Mouse (Mus musculus) liver, embryonic 14.5 days (tissue): ENCODE measurements around the gene Cuedc1. TPM values are rescaled to one million over a fixed set of nuclear protein-coding genes. Genes with fewer than 3 reads are reported as not detected.

Source experiments
- ATAC-seq: fragments of 200-750 bp; cut with Nextera tagmentation; 2 replicates; pipeline ENCODE4 v1.8.0; 2017; ENCODE audit warnings: moderate number of reproducible peaks, mild to moderate bottlenecking, moderate library complexity; ENCODE audit not compliant: insufficient read depth
- DNase-seq, 3 experiments: peaks; one replicate each; pipeline ENCODE4 v3.0.0-alpha.2; 2012 to 2013; ENCODE audit warnings: low read depth in 3 of 3, low spot score in 3 of 3
- H3K27ac ChIP-seq: fragments of 300-500 bp; sonication (generic); 2 replicates; pipeline ENCODE4 v1.5.1; 2014; ENCODE audit warnings: moderate library complexity, mild to moderate bottlenecking, control low read depth, inconsistent platforms
- H3K27me3 ChIP-seq: fragments of 300-500 bp; sonication (generic); 2 replicates; pipeline ENCODE4 v1.6.1; 2014; ENCODE audit warnings: mild to moderate bottlenecking, low read length, moderate library complexity; ENCODE audit not compliant: control insufficient read depth, insufficient read depth
- H3K36me3 ChIP-seq: fragments of 300-500 bp; sonication (generic); replicated peaks from 2 replicates; pipeline ENCODE4 v1.6.1; 2014; ENCODE audit warnings: low read depth; ENCODE audit not compliant: control insufficient read depth, insufficient read depth
- H3K4me1 ChIP-seq, 2 experiments: fragments of 200-500 bp in 1 of 2; fragments of 300-500 bp in 1 of 2; sonication (generic) in 1 of 2; replicated peaks; 2 replicates each; pipeline ENCODE4 v1.6.1; 2012 to 2014; ENCODE audit warnings: antibody characterized with exemption in 1 of 2, inconsistent platforms in 1 of 2, low read length in 1 of 2; ENCODE audit not compliant: control insufficient read depth in 2 of 2, insufficient read depth in 2 of 2
- H3K4me2 ChIP-seq: fragments of 300-500 bp; sonication (generic); 2 replicates; pipeline ENCODE4 v1.6.1; 2014; ENCODE audit warnings: low read depth, mild to moderate bottlenecking, control low read depth, moderate library complexity
- H3K4me3 ChIP-seq, 2 experiments: fragments of 200-500 bp in 1 of 2; fragments of 300-500 bp in 1 of 2; sonication (generic) in 1 of 2; 2 replicates each; pipeline ENCODE4 v1.5.1; 2012 to 2014; ENCODE audit warnings: low read depth in 2 of 2, low read length in 2 of 2, mild to moderate bottlenecking in 2 of 2, control low read depth in 1 of 2, inconsistent platforms in 1 of 2, moderate library complexity in 1 of 2; ENCODE audit not compliant: insufficient read depth in 1 of 2
- H3K9ac ChIP-seq: fragments of 300-500 bp; sonication (generic); replicated peaks from 2 replicates; pipeline ENCODE4 v1.6.1; 2014; ENCODE audit warnings: mild to moderate bottlenecking, control low read depth, moderate library complexity
- H3K9me3 ChIP-seq: fragments of 300-500 bp; sonication (generic); 2 replicates; pipeline ENCODE4 v1.6.1; 2016; ENCODE audit warnings: low read length, mixed read lengths; ENCODE audit not compliant: control insufficient read depth
- CTCF ChIP-seq: IDR thresholded peaks from 2 replicates; pipeline ENCODE4 v1.5.1; 2016; ENCODE audit warnings: antibody characterized with exemption, low read depth, control low read depth
- EP300 ChIP-seq: IDR thresholded peaks from 2 replicates; pipeline ENCODE4 v1.6.1; 2016; ENCODE audit warnings: antibody characterized with exemption, low read depth
- WGBS: fragments of 180-500 bp; shearing (Covaris S2); extraction: QIAGEN DNeasy Blood & Tissue Kit; methylation state at CpG from one replicate; pipeline ENCODE4 v1.1.7; 2014; ENCODE audit not compliant: insufficient replicate concordance; 5-methylcytosine and 5-hydroxymethylcytosine counted together
- polyA plus RNA-seq, 2 experiments: library from polyadenylated mRNA; depleted of rRNA in 1 of 2; stranded (reverse) in 1 of 2; unstranded in 1 of 2; fragments of >200 nt; fragmentation: Nextera tagmentation in 1 of 2; extraction: Ambion mirVana in 1 of 2; gene quantifications; 2 replicates each; pipeline versions ENCODE4 v1.2.1 to v1.2.3; 2012 to 2014

Cuedc1 gene
- polyA plus RNA-seq, 2 experiments: 0.36 to 0.96 TPM

DNA sequence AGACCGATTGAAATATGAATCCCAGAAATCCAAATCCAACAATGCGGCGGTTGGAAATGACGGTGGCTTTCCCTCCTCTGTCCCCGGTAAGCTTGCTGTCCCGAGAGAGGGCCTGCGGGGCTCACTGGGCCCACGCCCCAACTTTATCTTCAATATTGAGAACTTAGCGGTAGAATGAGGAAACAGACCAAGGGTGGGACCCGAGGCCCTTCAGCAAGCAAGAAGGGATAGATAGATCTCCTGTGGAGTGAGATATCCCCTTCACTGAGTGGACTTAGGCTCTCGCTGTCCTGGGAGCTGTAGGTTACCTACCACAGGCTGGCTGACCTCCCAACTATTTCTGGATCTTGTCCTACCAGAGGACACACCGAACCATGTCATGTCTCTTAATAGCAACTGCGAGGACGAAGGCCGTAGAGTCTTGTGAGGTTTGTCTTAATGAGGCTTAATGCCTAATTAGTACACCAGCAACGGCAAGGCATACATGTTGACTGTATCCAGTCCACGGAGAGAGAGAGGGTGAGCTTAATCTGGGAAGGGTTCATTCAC lies 86.8 kb downstream of the Cuedc1 start:
- Histone ChIP-seq H3K4me1 (no peaks in the 10 kb centered on the region; a peak in 1 of 4 replicates), H3K4me2 (no peak overlapping the region), H3K36me3 (no peaks in the 10 kb centered on the region), H3K27me3 (peaks cover 2% of the 10 kb centered on the region; the same call in 1 of the 2 replicates), H3K9me3 (no peaks in the 10 kb centered on the region), H3K4me3 (no peak overlapping the region), H3K27ac (no peak overlapping the region), H3K9ac (no peak overlapping the region)
- no peak for ATAC-seq
- 43% methylated on average over 17 of the region's 17 CpGs for WGBS
- TF ChIP-seq CTCF (no peak), EP300 (no peak)
- no peak for DNase-seq

DNA sequence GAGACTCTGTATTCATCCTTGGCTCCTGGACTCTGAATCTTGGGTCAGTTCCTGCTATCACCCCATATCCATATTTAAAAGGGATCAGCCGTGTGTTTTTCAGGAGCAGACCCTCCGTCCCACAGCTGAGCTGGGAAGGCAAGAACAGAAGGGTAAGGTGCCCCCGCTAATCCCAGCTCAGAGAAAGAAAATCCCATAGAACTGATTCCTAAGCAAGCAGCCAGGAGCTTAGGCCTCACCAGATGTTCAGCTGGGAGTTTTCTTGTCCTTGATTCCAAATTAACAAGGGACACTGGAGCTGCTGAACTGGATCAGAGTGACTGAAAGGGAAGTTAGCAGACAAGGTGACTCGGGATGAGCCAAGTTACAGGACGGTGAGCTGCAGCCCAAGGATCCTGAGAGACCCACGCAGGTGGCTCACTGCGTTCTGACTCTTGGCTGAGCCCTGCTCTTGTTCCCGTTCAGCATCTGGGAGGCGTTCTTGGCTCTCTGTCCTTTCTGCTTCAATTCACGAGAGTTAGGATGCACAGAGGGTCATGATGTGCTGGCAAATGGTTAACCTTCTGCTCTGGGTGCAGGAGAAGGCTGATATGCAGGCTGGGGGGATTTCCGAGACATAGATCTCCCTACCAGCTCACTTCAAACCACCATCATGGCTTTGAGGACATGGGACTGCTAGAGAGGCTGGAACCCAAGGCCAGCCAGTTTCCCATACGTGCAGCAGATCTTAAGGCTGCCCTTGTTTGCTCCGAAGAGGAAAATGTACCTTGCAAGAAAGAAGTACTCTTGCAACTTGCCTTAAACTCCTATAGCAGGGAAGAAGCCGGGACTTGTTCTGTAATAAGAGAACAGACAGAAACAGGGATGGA lies 88.5 kb downstream of the Cuedc1 start:
- 62% methylated on average over 14 of the region's 14 CpGs for WGBS
- no peak overlapping the region for H3K27ac ChIP-seq
- DNase-seq (no peak), ATAC-seq (no peak)
- no peaks in the 10 kb centered on the region for H3K36me3 ChIP-seq
- H3K4me3 ChIP-seq: no peak overlapping the region
- TF ChIP-seq CTCF (no peak), EP300 (no peak)
- no peaks in the 10 kb centered on the region; a peak in 1 of 4 replicates for H3K4me1 ChIP-seq
- H3K27me3 ChIP-seq: peaks cover 5% of the 10 kb centered on the region
- H3K9ac ChIP-seq: no peak overlapping the region
- H3K4me2 ChIP-seq: no peak overlapping the region
- no peaks in the 10 kb centered on the region for H3K9me3 ChIP-seq

DNA sequence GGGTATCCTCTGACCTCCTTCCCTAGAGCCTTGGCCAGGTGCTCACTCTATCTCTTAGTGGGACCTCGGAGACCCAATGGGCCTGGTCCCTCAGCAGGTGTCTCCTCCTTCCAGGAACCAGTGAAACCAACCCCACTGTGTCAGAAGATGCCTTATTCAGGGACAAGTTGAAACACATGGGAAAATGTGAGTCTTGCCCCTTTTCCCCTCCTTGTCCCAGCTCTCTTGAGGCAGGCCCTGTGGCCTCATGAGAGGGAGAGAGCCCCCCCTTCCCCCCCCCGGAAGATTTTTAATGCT lies 89.0 kb downstream of the Cuedc1 start:
- no peak for ATAC-seq
- H3K27me3 ChIP-seq: peaks cover 11% of the 10 kb centered on the region
- DNase-seq: no peak
- no peaks in the 10 kb centered on the region for H3K4me1 ChIP-seq
- no peak for TF ChIP-seq CTCF
- no peak for TF ChIP-seq EP300
- 24% methylated on average over 2 of the region's 2 CpGs for WGBS
- H3K4me2 ChIP-seq: no peak overlapping the region
- no peak overlapping the region for H3K27ac ChIP-seq
- no peaks in the 10 kb centered on the region for H3K36me3 ChIP-seq
- H3K4me3 ChIP-seq: no peak overlapping the region
- no peaks in the 10 kb centered on the region for H3K9me3 ChIP-seq
- no peak overlapping the region for H3K9ac ChIP-seq

DNA sequence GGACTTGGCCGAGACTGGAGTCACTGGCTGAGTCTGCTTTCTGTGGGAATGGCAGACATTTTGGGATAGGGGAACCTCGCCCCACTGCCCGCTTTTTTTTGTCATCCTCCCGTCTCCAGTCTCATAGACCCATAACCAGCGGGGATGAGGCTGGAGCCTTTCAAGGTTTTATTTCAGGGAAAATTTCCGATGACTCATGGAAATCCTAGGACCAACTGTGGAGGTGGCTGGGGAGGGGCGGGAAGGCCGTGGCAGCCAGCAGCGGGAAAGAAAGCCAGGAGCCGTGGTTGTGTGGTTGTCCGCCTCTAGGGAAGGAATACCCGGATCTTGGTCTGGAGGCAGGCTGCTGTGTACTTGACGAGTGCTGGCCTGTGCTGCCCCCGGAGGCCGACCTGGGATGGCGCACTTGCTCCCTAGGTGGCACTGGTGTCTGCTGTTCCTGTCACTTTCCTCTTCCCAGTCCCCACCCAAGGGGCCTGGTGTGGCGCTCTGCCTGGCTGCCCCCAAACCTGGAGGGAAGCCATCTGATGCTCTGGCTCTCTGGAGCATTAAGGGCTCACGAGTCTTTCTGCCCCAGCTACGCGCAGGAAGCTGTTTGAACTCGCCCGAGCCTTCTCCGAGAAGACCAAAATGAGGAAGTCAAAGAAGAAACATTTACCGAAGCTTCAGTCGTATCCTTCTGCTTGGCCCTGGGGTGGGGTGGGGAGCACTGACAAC lies 89.7 kb downstream of the Cuedc1 start:
- H3K4me1 ChIP-seq: no peaks in the 10 kb centered on the region
- TF ChIP-seq CTCF (peak; percentile 89), EP300 (no peak)
- peak; percentile 58 for ATAC-seq
- WGBS: 11% methylated on average over 25 of the region's 25 CpGs
- peak in 2 of 3 experiments; percentile 30 to 31 for DNase-seq
- no peaks in the 10 kb centered on the region for H3K36me3 ChIP-seq
- H3K4me3 ChIP-seq: peak overlapping the region in 1 of 2 experiments; percentile 28; a peak in 1 of 4 replicates
- no peaks in the 10 kb centered on the region for H3K9me3 ChIP-seq
- H3K27me3 ChIP-seq: peaks cover 17% of the 10 kb centered on the region
- H3K4me2 ChIP-seq: peak overlapping the region; percentile 52
- H3K9ac ChIP-seq: no peak overlapping the region
- H3K27ac ChIP-seq: no peak overlapping the region

DNA sequence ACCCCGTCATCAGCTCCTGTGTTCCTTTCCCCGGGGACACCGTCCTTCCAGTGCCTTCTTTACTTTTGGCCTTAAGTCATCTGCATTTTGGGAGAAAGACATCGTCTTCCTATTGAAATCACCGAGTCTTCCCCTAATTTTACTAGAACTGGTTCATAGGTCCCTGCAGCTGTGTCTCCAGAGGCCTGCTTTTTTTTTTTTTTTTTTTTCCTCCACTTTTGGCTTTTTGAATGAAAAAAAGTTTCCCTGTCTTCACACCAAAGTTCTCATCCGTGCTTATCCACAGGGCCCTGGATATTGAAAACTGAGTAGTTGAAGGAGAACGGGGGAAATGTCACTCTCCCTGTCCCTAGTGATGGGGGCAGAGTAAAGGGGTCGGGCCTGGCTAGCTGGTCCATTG lies 90.4 kb downstream of the Cuedc1 start:
- no peak overlapping the region for H3K27ac ChIP-seq
- DNase-seq (no peak), ATAC-seq (no peak)
- TF ChIP-seq CTCF (no peak), EP300 (no peak)
- H3K9me3 ChIP-seq: no peaks in the 10 kb centered on the region
- H3K36me3 ChIP-seq: no peaks in the 10 kb centered on the region
- H3K4me2 ChIP-seq: peak overlapping the region; percentile 52; the same call in 1 of the 2 replicates
- H3K27me3 ChIP-seq: peaks cover 24% of the 10 kb centered on the region
- 32% methylated on average over 8 of the region's 8 CpGs for WGBS
- no peak overlapping the region for H3K4me3 ChIP-seq
- H3K9ac ChIP-seq: no peak overlapping the region
- H3K4me1 ChIP-seq: no peaks in the 10 kb centered on the region
